Mouse (Mus musculus) MEL (cell line): ENCODE results near the gene Wnt3. TPM values are rescaled to one million over a fixed set of nuclear protein-coding genes. Genes with fewer than 3 reads are reported as not detected.

Source experiments
- DNase-seq: peaks from one replicate; pipeline ENCODE4 v3.0.0; 2011; ENCODE audit warnings: low read depth, low spot score
- H3K27ac ChIP-seq: 2 replicates; pipeline ENCODE4 v1.5.1; 2012; ENCODE audit warnings: low read depth, mild to moderate bottlenecking, control low read depth, low read length, moderate library complexity; ENCODE audit not compliant: control insufficient read depth
- H3K27me3 ChIP-seq, 2 experiments: fragments of 150-350 bp in 1 of 2; sonication (generic) in 1 of 2; 2 replicates each; pipeline ENCODE4 v1.6.1; 2012; ENCODE audit warnings: low read length in 2 of 2, mild to moderate bottlenecking in 2 of 2, improper control_type of control experiment in 1 of 2, moderate library complexity in 1 of 2; ENCODE audit not compliant: insufficient read depth in 2 of 2, control insufficient read depth in 1 of 2
- H3K36me3 ChIP-seq, 2 experiments: 2 replicates each; pipeline ENCODE4 v1.6.1; 2012 to 2014; ENCODE audit warnings: low read length in 2 of 2, improper control_type of control experiment in 1 of 2, inconsistent platforms in 1 of 2, mild to moderate bottlenecking in 1 of 2; ENCODE audit not compliant: insufficient read depth in 2 of 2, control insufficient read depth in 1 of 2
- H3K4me1 ChIP-seq, 2 experiments: fragments of 150-350 bp in 1 of 2; sonication (generic) in 1 of 2; 2 replicates each; pipeline ENCODE4 v1.6.1; 2012; ENCODE audit warnings: low read length in 2 of 2, improper control_type of control experiment in 1 of 2, mild to moderate bottlenecking in 1 of 2; ENCODE audit not compliant: insufficient read depth in 2 of 2, control insufficient read depth in 1 of 2
- H3K4me3 ChIP-seq, 2 experiments: fragments of 150-350 bp in 1 of 2; sonication (generic) in 1 of 2; 2 replicates each; pipeline ENCODE4 v1.5.1; 2012; ENCODE audit warnings: low read depth in 2 of 2, low read length in 2 of 2, mild to moderate bottlenecking in 2 of 2, moderate library complexity in 2 of 2, control low read depth in 1 of 2, improper control_type of control experiment in 1 of 2; ENCODE audit not compliant: control insufficient read depth in 1 of 2, insufficient read depth in 1 of 2
- H3K79me2 ChIP-seq: 2 replicates; pipeline ENCODE4 v1.6.1; 2012; ENCODE audit warnings: mild to moderate bottlenecking, low read length, moderate library complexity; ENCODE audit not compliant: control insufficient read depth, poor library complexity, insufficient read depth
- H3K9ac ChIP-seq: 2 replicates; pipeline ENCODE4 v1.6.1; 2012; ENCODE audit warnings: low read depth, mild to moderate bottlenecking, control low read depth, low read length, moderate library complexity; ENCODE audit not compliant: control insufficient read depth, poor library complexity, severe bottlenecking
- H3K9me3 ChIP-seq: fragments of 150-350 bp; sonication (generic); replicated peaks from 2 replicates; pipeline ENCODE4 v1.6.1; 2012; ENCODE audit warnings: mild to moderate bottlenecking, low read length, improper control_type of control experiment, moderate library complexity; ENCODE audit not compliant: insufficient read depth
- BHLHE40 ChIP-seq: IDR thresholded peaks from 2 replicates; pipeline ENCODE4 v1.6.1; 2012; ENCODE audit warnings: low read depth, mild to moderate bottlenecking, inconsistent platforms, low read length, improper control_type of control experiment, borderline replicate concordance
- CHD1 ChIP-seq: IDR thresholded peaks from 2 replicates; pipeline ENCODE4 v1.6.1; 2012; ENCODE audit warnings: low read depth, mild to moderate bottlenecking, inconsistent platforms, low read length, improper control_type of control experiment
- CHD2 ChIP-seq: IDR thresholded peaks from 2 replicates; pipeline ENCODE4 v1.6.1; 2011; ENCODE audit warnings: low read length, improper control_type of control experiment
- CTCF ChIP-seq, 3 experiments: IDR thresholded peaks in 2 of 3; conservative IDR thresholded peaks in 1 of 3; 2 replicates each; pipeline ENCODE4 v1.5.1; 2011 to 2012; ENCODE audit warnings: low read length in 3 of 3, low read depth in 2 of 3, mild to moderate bottlenecking in 2 of 3, improper control_type of control experiment in 1 of 3, inconsistent platforms in 1 of 3, mixed read lengths in 1 of 3, moderate library complexity in 1 of 3; ENCODE audit not compliant: control insufficient read depth in 1 of 3, insufficient read depth in 1 of 3, poor library complexity in 1 of 3, severe bottlenecking in 1 of 3
- E2F4 ChIP-seq: IDR thresholded peaks from 2 replicates; pipeline ENCODE4 v1.6.1; 2011; ENCODE audit warnings: low read depth, low read length, improper control_type of control experiment, borderline replicate concordance
- ELF1 ChIP-seq: IDR thresholded peaks from 2 replicates; pipeline ENCODE4 v1.6.1; 2014; ENCODE audit warnings: low read depth, mild to moderate bottlenecking, inconsistent platforms, low read length, improper control_type of control experiment, moderate library complexity
- HCFC1 ChIP-seq: IDR thresholded peaks from 2 replicates; pipeline ENCODE4 v1.6.1; 2012; ENCODE audit warnings: low read depth, mild to moderate bottlenecking, inconsistent platforms, low read length, improper control_type of control experiment, moderate library complexity
- JUND ChIP-seq: IDR thresholded peaks from 2 replicates; pipeline ENCODE4 v1.6.1; 2011; ENCODE audit warnings: low read depth, mild to moderate bottlenecking, improper control_type of control experiment, low read length
- KAT2A ChIP-seq: conservative IDR thresholded peaks from 2 replicates; pipeline ENCODE4 v1.6.1; 2012; ENCODE audit warnings: low read depth, low read length, improper control_type of control experiment, inconsistent platforms
- MAX ChIP-seq: IDR thresholded peaks from 2 replicates; pipeline ENCODE4 v1.6.1; 2011; ENCODE audit warnings: low read length, improper control_type of control experiment
- MAZ ChIP-seq: IDR thresholded peaks from 2 replicates; pipeline ENCODE4 v1.6.1; 2012; ENCODE audit warnings: low read depth, mild to moderate bottlenecking, inconsistent platforms, low read length, improper control_type of control experiment
- MXI1 ChIP-seq: IDR thresholded peaks from 2 replicates; pipeline ENCODE4 v1.6.1; 2011; ENCODE audit warnings: mild to moderate bottlenecking, low read depth, low read length, improper control_type of control experiment
- MYB ChIP-seq: IDR thresholded peaks from 2 replicates; pipeline ENCODE4 v1.6.1; 2011; ENCODE audit warnings: mild to moderate bottlenecking, low read depth, low read length, improper control_type of control experiment
- MYC ChIP-seq: IDR thresholded peaks from 2 replicates; pipeline ENCODE4 v1.6.1; 2011; ENCODE audit warnings: low read depth, mild to moderate bottlenecking, low read length, improper control_type of control experiment, moderate library complexity
- NELFE ChIP-seq: IDR thresholded peaks from 2 replicates; pipeline ENCODE4 v1.6.1; 2011; ENCODE audit warnings: low read depth, low read length, improper control_type of control experiment
- NRF1 ChIP-seq: IDR thresholded peaks from 2 replicates; pipeline ENCODE4 v1.6.1; 2014; ENCODE audit warnings: low read depth, mild to moderate bottlenecking, inconsistent platforms, low read length, improper control_type of control experiment, moderate library complexity; ENCODE audit not compliant: poor library complexity, insufficient read depth, severe bottlenecking
- POLR2A ChIP-seq, 2 experiments: IDR thresholded peaks; 2 replicates each; pipeline ENCODE4 v1.6.1; 2011 to 2012; ENCODE audit warnings: low read length in 2 of 2, mild to moderate bottlenecking in 2 of 2, control low read depth in 1 of 2, improper control_type of control experiment in 1 of 2, low read depth in 1 of 2, moderate library complexity in 1 of 2; ENCODE audit not compliant: control insufficient read depth in 1 of 2, insufficient read depth in 1 of 2, poor library complexity in 1 of 2
- POLR2AphosphoS2 ChIP-seq: IDR thresholded peaks from 2 replicates; pipeline ENCODE4 v1.6.1; 2011; ENCODE audit warnings: low read length, improper control_type of control experiment
- POLR2AphosphoS5 ChIP-seq: IDR thresholded peaks from 2 replicates; pipeline ENCODE4 v1.6.1; 2012; ENCODE audit warnings: low read depth, borderline replicate concordance, mild to moderate bottlenecking, inconsistent platforms, low read length, moderate library complexity, mixed read lengths
- RAD21 ChIP-seq: IDR thresholded peaks from 2 replicates; pipeline ENCODE4 v1.6.1; 2011; ENCODE audit warnings: mild to moderate bottlenecking, low read depth, low read length, improper control_type of control experiment
- RCOR1 ChIP-seq: IDR thresholded peaks from 2 replicates; pipeline ENCODE4 v1.6.1; 2012; ENCODE audit warnings: low read depth, mild to moderate bottlenecking, inconsistent platforms, low read length, improper control_type of control experiment
- SIN3A ChIP-seq: IDR thresholded peaks from 2 replicates; pipeline ENCODE4 v1.6.1; 2012; ENCODE audit warnings: low read length, improper control_type of control experiment, inconsistent platforms
- TAL1 ChIP-seq: IDR thresholded peaks from 2 replicates; pipeline ENCODE4 v1.6.1; 2012; ENCODE audit warnings: mild to moderate bottlenecking, inconsistent platforms, low read length, moderate library complexity, mixed read lengths
- TBP ChIP-seq: IDR thresholded peaks from 2 replicates; pipeline ENCODE4 v1.8.0; 2011; ENCODE audit warnings: low read depth, low read length, improper control_type of control experiment
- UBTF ChIP-seq: IDR thresholded peaks from 2 replicates; pipeline ENCODE4 v1.6.1; 2012; ENCODE audit warnings: low read depth, mild to moderate bottlenecking, inconsistent platforms, low read length, improper control_type of control experiment, moderate library complexity, borderline replicate concordance; ENCODE audit not compliant: insufficient read depth
- USF1 ChIP-seq: IDR thresholded peaks from 2 replicates; pipeline ENCODE4 v1.6.1; 2014; ENCODE audit warnings: low read depth, mild to moderate bottlenecking, inconsistent platforms, low read length, improper control_type of control experiment, moderate library complexity
- USF2 ChIP-seq, 2 experiments: IDR thresholded peaks; 2 replicates each; pipeline ENCODE4 v1.6.1; 2011 to 2012; ENCODE audit warnings: improper control_type of control experiment in 2 of 2, low read length in 2 of 2, borderline replicate concordance in 1 of 2, inconsistent platforms in 1 of 2, low read depth in 1 of 2, mild to moderate bottlenecking in 1 of 2; ENCODE audit not compliant: insufficient read depth in 1 of 2
- ZC3H11A ChIP-seq: IDR thresholded peaks from 2 replicates; pipeline ENCODE4 v1.6.1; 2012; ENCODE audit warnings: low read depth, mild to moderate bottlenecking, inconsistent platforms, low read length, improper control_type of control experiment
- ZKSCAN1 ChIP-seq: IDR thresholded peaks from 2 replicates; pipeline ENCODE4 v1.6.1; 2012; ENCODE audit warnings: low read depth, mild to moderate bottlenecking, inconsistent platforms, low read length, improper control_type of control experiment, moderate library complexity
- ZMIZ1 ChIP-seq: IDR thresholded peaks from 2 replicates; pipeline ENCODE4 v1.6.1; 2012; ENCODE audit warnings: low read depth, mild to moderate bottlenecking, inconsistent platforms, low read length, improper control_type of control experiment, moderate library complexity
- ZNF384 ChIP-seq: IDR thresholded peaks from 2 replicates; pipeline ENCODE4 v1.6.1; 2012; ENCODE audit warnings: low read depth, mild to moderate bottlenecking, inconsistent platforms, low read length, improper control_type of control experiment
- polyA plus RNA-seq, 2 experiments: library from polyadenylated mRNA; stranded (reverse) in 1 of 2; unstranded in 1 of 2; fragments of >175 nt in 1 of 2; fragments of >200 nt in 1 of 2; gene quantifications; 2 replicates each; pipeline versions ENCODE4 v1.2.1 to v1.2.4; 2012; ENCODE audit warnings: low replicate concordance in 2 of 2, low read depth in 1 of 2; ENCODE audit not compliant: insufficient read length in 2 of 2, insufficient read depth in 1 of 2, missing spikeins in 1 of 2
- total RNA-seq: library from RNA; depleted of rRNA; stranded (reverse); fragments of 300-350 nt; gene quantifications from 2 replicates; pipeline ENCODE4 v1.2.3, GENCODE M21; 2012

Wnt3 gene
- total and polyA plus RNA-seq, 3 experiments: not detected

DNA sequence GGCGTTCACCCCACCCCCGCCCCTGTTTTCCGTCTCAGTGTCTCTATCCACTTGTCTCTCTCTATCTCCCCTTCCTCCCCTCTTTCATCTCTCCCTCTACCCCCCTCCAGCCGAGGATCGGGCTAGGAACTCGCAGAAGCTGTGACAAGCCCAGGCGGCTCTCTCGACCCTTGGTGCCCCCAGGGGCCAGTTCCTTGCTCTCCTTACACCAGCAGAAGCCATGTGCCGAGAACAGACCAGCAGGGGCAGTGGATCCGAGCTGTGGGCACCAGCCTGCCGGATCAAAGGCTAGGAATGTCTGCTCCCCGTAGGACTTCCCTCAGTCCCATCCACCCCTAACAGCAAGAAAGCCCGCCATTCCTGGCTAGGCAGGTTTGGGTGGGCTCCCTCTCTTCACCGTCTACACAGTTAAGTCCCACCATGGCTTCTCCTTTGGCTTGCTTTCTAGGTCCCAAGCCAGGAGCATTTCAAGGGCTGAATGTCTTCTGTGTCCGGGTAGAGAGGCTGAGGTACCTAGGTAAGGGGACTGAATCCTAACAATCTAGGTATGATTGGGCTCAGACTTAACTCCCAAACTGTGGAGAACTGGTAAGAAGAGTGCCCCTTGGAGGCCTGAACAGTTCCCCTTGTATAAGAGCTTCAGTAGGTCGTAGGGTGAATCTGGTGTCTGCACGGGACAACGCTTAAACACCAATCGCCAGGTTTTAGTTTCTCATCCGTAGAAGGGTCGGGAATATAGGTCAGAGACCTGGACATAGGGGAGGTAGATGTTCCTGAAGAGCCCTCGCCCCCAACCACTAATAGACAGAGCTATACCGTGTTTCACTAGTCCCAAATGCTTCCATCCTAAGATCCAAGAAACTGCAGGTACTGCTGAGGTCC lies 1.2 kb upstream of the Wnt3 start:
- no peak for DNase-seq
- Histone ChIP-seq H3K27me3 (no peaks in the 10 kb centered on the region; a peak in 1 of 4 replicates), H3K4me3 (no peak overlapping the region), H3K36me3 (no peaks in the 10 kb centered on the region), H3K27ac (no peak overlapping the region), H3K9me3 (no peaks in the 10 kb centered on the region), H3K9ac (no peak overlapping the region), H3K4me1 (no peaks in the 10 kb centered on the region), H3K79me2 (no peaks in the 10 kb centered on the region)
- no peak for TF ChIP-seq NRF1
- TF ChIP-seq MYC: no peak
- no peak for TF ChIP-seq ZMIZ1
- TF ChIP-seq MXI1: no peak
- no peak for TF ChIP-seq CHD2
- TF ChIP-seq USF1: no peak
- no peak for TF ChIP-seq TBP
- no peak for TF ChIP-seq E2F4
- TF ChIP-seq ZNF384: no peak
- TF ChIP-seq BHLHE40: no peak
- TF ChIP-seq SIN3A: no peak
- no peak for TF ChIP-seq UBTF
- no peak for TF ChIP-seq RAD21
- TF ChIP-seq RCOR1: no peak
- no peak for TF ChIP-seq POLR2AphosphoS5
- no peak for TF ChIP-seq ELF1
- no peak for TF ChIP-seq NELFE
- no peak for TF ChIP-seq USF2 (IDR thresholded peaks at IDR 0.05; ENCODE audit: borderline replicate concordance in 1 of 2, insufficient read depth in 1 of 2, low read depth in 1 of 2, low read length in 2 of 2)

DNA sequence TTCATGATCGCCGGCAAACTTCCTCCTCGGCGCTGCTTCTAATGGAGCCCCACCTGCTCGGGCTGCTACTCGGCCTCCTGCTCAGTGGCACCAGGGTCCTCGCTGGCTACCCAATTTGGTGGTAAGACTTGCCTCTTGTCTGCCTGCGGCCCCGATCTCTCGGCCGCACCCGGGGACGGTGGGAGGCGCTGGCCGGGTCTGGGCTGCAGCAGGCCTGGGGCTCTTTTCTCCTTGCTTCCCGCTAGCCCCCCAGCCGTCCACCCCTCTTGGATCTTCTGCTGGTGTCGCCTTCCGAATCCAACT lies 229 bp downstream of the Wnt3 start:
- no peaks in the 10 kb centered on the region for H3K4me1 ChIP-seq
- TF ChIP-seq CHD2 (no peak), MYB (no peak), RAD21 (no peak), E2F4 (no peak), CHD1 (no peak), POLR2AphosphoS2 (no peak), ZNF384 (no peak), TAL1 (no peak), HCFC1 (no peak), NRF1 (no peak), MAZ (no peak), KAT2A (no peak), CTCF (IDR thresholded peaks at IDR 0.05 in 2 of 3, conservative IDR thresholded peaks at IDR 0.05 in 1 of 3; ENCODE audit: control insufficient read depth in 1 of 3, insufficient read depth in 1 of 3, low read depth in 2 of 3, low read length in 3 of 3, poor library complexity in 1 of 3, severe bottlenecking in 1 of 3) (no peak), ZC3H11A (no peak), MAX (no peak), MYC (no peak), JUND (no peak), ZKSCAN1 (no peak), POLR2A (IDR thresholded peaks at IDR 0.05; ENCODE audit: control insufficient read depth in 1 of 2, insufficient read depth in 1 of 2, low read depth in 1 of 2, low read length in 2 of 2, poor library complexity in 1 of 2) (no peak), SIN3A (no peak)
- TF ChIP-seq, all 39 proteins: peak for 0
- no peaks in the 10 kb centered on the region for H3K9me3 ChIP-seq
- no peak for DNase-seq
- no peaks in the 10 kb centered on the region; a peak in 1 of 4 replicates for H3K27me3 ChIP-seq
- no peak overlapping the region for H3K4me3 ChIP-seq
- no peak overlapping the region for H3K27ac ChIP-seq
- no peaks in the 10 kb centered on the region for H3K79me2 ChIP-seq
- H3K36me3 ChIP-seq: no peaks in the 10 kb centered on the region
- no peak overlapping the region for H3K9ac ChIP-seq
